12 mouse cellular contexts compared by ENCODE assay signal in genomic region chr3:149705322-149705721, GRCm38 (mm10).
DNase-seq lines count a peak whose midpoint lies in the region; ATAC-seq and TF ChIP-seq lines count a peak whose summit lies in the region.
"Had no signal": no experiment of that assay in that cellular context is flagged by ENCODE, and none has a peak within 500 bp of the region (broad histone marks: within the 10 kb centered on the region; RNA-seq: fewer than 3 reads in every experiment).

No protein-coding gene starts in this region.

- ATAC-seq in forebrain, embryonic 13.5 days, result peak; percentile 69

- TF ChIP-seq POLR2A in myocyte (IDR thresholded peaks at IDR 0.05; ENCODE audit: insufficient read length, low read depth), result no peak

- no peaks in the 10 kb centered on the region for H3K9me3 ChIP-seq in forebrain, embryonic 13.5 days (replicated peaks)
- H3K9me3 ChIP-seq in forebrain, embryonic 10.5 days, result no peaks in the 10 kb centered on the region
- H3K9me3 ChIP-seq: embryonic facial prominence, embryonic 10.5 days had no signal

- WGBS in forebrain, embryonic 13.5 days, result 67% methylated on average over 12 of the region's 12 CpGs
- WGBS in forebrain, embryonic 10.5 days, result 90% methylated on average over 12 of the region's 12 CpGs

- H3K36me3 ChIP-seq in forebrain, embryonic 13.5 days (ENCODE audit: poor library complexity, severe bottlenecking), result no peaks in the 10 kb centered on the region
- no peaks in the 10 kb centered on the region for H3K36me3 ChIP-seq in forebrain, embryonic 10.5 days (replicated peaks)
- no peaks in the 10 kb centered on the region for H3K36me3 ChIP-seq in myocyte (ENCODE audit: control insufficient read depth, insufficient read depth)
- H3K36me3 ChIP-seq: embryonic facial prominence, embryonic 10.5 days had no signal

- H3K4me2 ChIP-seq in forebrain, embryonic 13.5 days, result peak overlapping the region; percentile 44
- H3K4me2 ChIP-seq in myocyte (ENCODE audit: low read depth), result peak overlapping the region; percentile 63
- H3K4me2 ChIP-seq: lung, embryonic 14.5 days had no signal

- no peaks in the 10 kb centered on the region for H3K27me3 ChIP-seq in forebrain, embryonic 13.5 days
- H3K27me3 ChIP-seq in forebrain, embryonic 10.5 days (ENCODE audit: poor library complexity, severe bottlenecking), result no peaks in the 10 kb centered on the region
- no peaks in the 10 kb centered on the region for H3K27me3 ChIP-seq in myocyte (ENCODE audit: control insufficient read depth, insufficient read depth, insufficient read length)

- peaks cover 9% of the 10 kb centered on the region; the same call in 1 of the 2 replicates for H3K4me1 ChIP-seq in forebrain, embryonic 13.5 days
- H3K4me1 ChIP-seq in forebrain, embryonic 10.5 days, result no peaks in the 10 kb centered on the region
- H3K4me1 ChIP-seq: embryonic facial prominence, embryonic 10.5 days had no signal

- no peaks in the 10 kb centered on the region for H3K79me2 ChIP-seq in myocyte (ENCODE audit: control insufficient read depth, insufficient read depth)

- no peak overlapping the region for H3K9ac ChIP-seq in forebrain, embryonic 13.5 days
- H3K9ac ChIP-seq: lung, embryonic 14.5 days had no signal

- peak overlapping the region; percentile 12 for H3K4me3 ChIP-seq in forebrain, embryonic 13.5 days
- H3K4me3 ChIP-seq in forebrain, embryonic 10.5 days, result no peak overlapping the region
- peak overlapping the region; percentile 19 for H3K4me3 ChIP-seq in myocyte
- H3K4me3 ChIP-seq: embryonic facial prominence, embryonic 10.5 days had no signal

- DNase-seq in forebrain, embryonic 10.5 days (ENCODE audit: extremely low spot score, low spot score), result no peak
- peak; percentile 1 to 31 for DNase-seq in layer of hippocampus, adult 18-20 months (ENCODE audit: low spot score in 2 of 2)
- no peak for DNase-seq in layer of hippocampus, adult 8-10 months (ENCODE audit: low spot score in 2 of 2)
- peak; percentile 11 for DNase-seq in retina, postnatal 1 day
- no peak for DNase-seq in retina, embryonic 14.5 days (ENCODE audit: low spot score)
- DNase-seq in heart, adult 18-20 months, result no peak
- DNase-seq: adrenal gland, postnatal 36 days; lung, embryonic 14.5 days; thymus, postnatal 36 days had no signal

- H3K27ac ChIP-seq in forebrain, embryonic 13.5 days, result no peak overlapping the region
- no peak overlapping the region for H3K27ac ChIP-seq in forebrain, embryonic 10.5 days
- H3K27ac ChIP-seq: embryonic facial prominence, embryonic 10.5 days had no signal

- H3ac ChIP-seq in myocyte (ENCODE audit: control insufficient read depth, insufficient read length), result no peak overlapping the region

TF ChIP-seq in myocyte, 11 proteins besides CTCF, POLR2A, EP300 and RAD21:
- TF ChIP-seq TCF12 (IDR thresholded peaks at IDR 0.05; ENCODE audit: insufficient read depth, poor library complexity, severe bottlenecking) (no peak), MYOD1 (IDR thresholded peaks at IDR 0.05; ENCODE audit: control insufficient read depth in 1 of 3, insufficient read length in 2 of 3, low read depth in 2 of 3) (no peak), MAX (IDR thresholded peaks at IDR 0.05; ENCODE audit: low read depth) (no peak), MYOG (IDR thresholded peaks at IDR 0.05; ENCODE audit: control insufficient read depth in 1 of 3, insufficient read depth in 1 of 3, insufficient read length in 2 of 3, low read depth in 2 of 3) (no peak), REST (IDR thresholded peaks at IDR 0.05; ENCODE audit: insufficient read depth, insufficient read length) (no peak), POLR2AphosphoS2 (IDR thresholded peaks at IDR 0.05; ENCODE audit: insufficient read length, low read depth) (no peak), SRF (IDR thresholded peaks at IDR 0.05; ENCODE audit: control insufficient read depth, insufficient read length, low read depth) (no peak)

Comparison
In these comparisons a context has a peak if more than half of its experiments do, and no peak if none do; other contexts are left out.
1. DNase-seq: peak in layer of hippocampus, adult 18-20 months (2 of 2) and retina, postnatal 1 day (single experiment); none in forebrain, embryonic 10.5 days (single experiment), layer of hippocampus, adult 8-10 months (0 of 2), retina, embryonic 14.5 days (single experiment) and heart, adult 18-20 months (0 of 2).